Mouse (Mus musculus): ENCODE data around the gene Adora2a. TPM values are rescaled to one million over a fixed set of nuclear protein-coding genes. Genes with fewer than 3 reads are reported as not detected.

The Adora2a gene
- polyA plus RNA-seq, 1 experiment from 2014 or later, result 3.2 TPM

GRCm38 (mm10) chr10:75315756-75316155 is 921 bp upstream of the Adora2a start:
- Histone ChIP-seq H3K27ac (no peak overlapping the region), H3K9ac (no peak overlapping the region), H3K27me3 (peaks cover 45% of the 10 kb centered on the region), H3K4me3 (no peak overlapping the region), H3K4me1 (peaks cover 13% of the 10 kb centered on the region), H3K36me3 (ENCODE audit: poor library complexity, severe bottlenecking) (peaks cover 20% of the 10 kb centered on the region), H3K4me2 (no peak overlapping the region), H3K9me3 (replicated peaks) (no peaks in the 10 kb centered on the region)
- no peak for ATAC-seq
- 81% methylated on average over 8 of the region's 8 CpGs for WGBS

GRCm38 (mm10) chr10:75316472-75316871 is 205 bp upstream of the Adora2a start:
- Histone ChIP-seq H3K9ac (peak overlapping the region; percentile 58), H3K36me3 (ENCODE audit: poor library complexity, severe bottlenecking) (peaks cover 13% of the 10 kb centered on the region), H3K27me3 (peaks cover 45% of the 10 kb centered on the region), H3K27ac (no peak overlapping the region), H3K4me1 (peaks cover 13% of the 10 kb centered on the region), H3K4me3 (peak overlapping the region; percentile 42), H3K4me2 (peak overlapping the region; percentile 66), H3K9me3 (replicated peaks) (no peaks in the 10 kb centered on the region)
- peak; percentile 62 for ATAC-seq
- WGBS, result 12% methylated on average over 8 of the region's 9 CpGs

GRCm38 (mm10) chr10:75316908-75317761 is 458 bp downstream of the Adora2a start:
- peak overlapping the region; percentile 58 for H3K9ac ChIP-seq
- WGBS, result 1% methylated on average over 71 of the region's 81 CpGs

GRCm38 (mm10) chr10:75318206-75318605 is 1.5 kb downstream of the Adora2a start:
- Histone ChIP-seq H3K27ac (no peak overlapping the region), H3K36me3 (ENCODE audit: poor library complexity, severe bottlenecking) (no peaks in the 10 kb centered on the region), H3K4me3 (no peak overlapping the region), H3K9ac (no peak overlapping the region), H3K4me1 (peaks cover 13% of the 10 kb centered on the region), H3K4me2 (no peak overlapping the region; the same call in 1 of the 2 replicates), H3K27me3 (peaks cover 45% of the 10 kb centered on the region), H3K9me3 (replicated peaks) (no peaks in the 10 kb centered on the region)
- WGBS, result 90% methylated on average over 6 of the region's 6 CpGs
- ATAC-seq, result no peak

More at GRCm38 (mm10) chr10:75316908-75317761, 458 bp downstream of the Adora2a start:
- Histone ChIP-seq H3K9me3 (replicated peaks) (no peaks in the 10 kb centered on the region), H3K4me3 (peak overlapping the region; percentile 42), H3K27me3 (peaks cover 45% of the 10 kb centered on the region), H3K4me1 (peaks cover 13% of the 10 kb centered on the region), H3K4me2 (peak overlapping the region; percentile 66), H3K36me3 (ENCODE audit: poor library complexity, severe bottlenecking) (0 out of 2 replicates have a peak, but pooled peaks cover 7% of the 10 kb centered on the region), H3K27ac (no peak overlapping the region)
- peak; percentile 76 for ATAC-seq

GRCm38 (mm10) chr10:75320321-75320720 is 3.6 kb downstream of the Adora2a start:
- Histone ChIP-seq H3K9me3 (replicated peaks) (no peaks in the 10 kb centered on the region), H3K27me3 (peaks cover 42% of the 10 kb centered on the region), H3K4me3 (no peak overlapping the region), H3K9ac (no peak overlapping the region), H3K27ac (no peak overlapping the region), H3K4me1 (peaks cover 13% of the 10 kb centered on the region), H3K4me2 (no peak overlapping the region), H3K36me3 (ENCODE audit: poor library complexity, severe bottlenecking) (no peaks in the 10 kb centered on the region)
- no peak for ATAC-seq
- WGBS, result 69% methylated on average over 4 of the region's 4 CpGs

GRCm38 (mm10) chr10:75322966-75323365 is 6.3 kb downstream of the Adora2a start:
- Histone ChIP-seq H3K4me3 (no peak overlapping the region), H3K9ac (no peak overlapping the region), H3K27me3 (peaks cover 21% of the 10 kb centered on the region), H3K36me3 (ENCODE audit: poor library complexity, severe bottlenecking) (no peaks in the 10 kb centered on the region), H3K27ac (no peak overlapping the region; the same call in 1 of the 2 replicates), H3K4me1 (no peaks in the 10 kb centered on the region), H3K4me2 (no peak overlapping the region), H3K9me3 (replicated peaks) (no peaks in the 10 kb centered on the region)
- WGBS, result 54% methylated on average over 6 of the region's 6 CpGs
- ATAC-seq, result no peak

GRCm38 (mm10) chr10:75323986-75324385 is 7.3 kb downstream of the Adora2a start:
- Histone ChIP-seq H3K4me1 (no peaks in the 10 kb centered on the region), H3K4me3 (no peak overlapping the region), H3K27ac (no peak overlapping the region), H3K9me3 (replicated peaks) (no peaks in the 10 kb centered on the region), H3K9ac (no peak overlapping the region), H3K4me2 (no peak overlapping the region), H3K36me3 (ENCODE audit: poor library complexity, severe bottlenecking) (no peaks in the 10 kb centered on the region), H3K27me3 (peaks cover 11% of the 10 kb centered on the region)
- ATAC-seq, result no peak
- WGBS, result 88% methylated on average over 8 of the region's 8 CpGs

- Histone ChIP-seq H3K9me3 (replicated peaks) (no peaks in the 10 kb centered on the region), H3K4me2 (no peak overlapping the region), H3K27ac (no peak overlapping the region), H3K36me3 (ENCODE audit: poor library complexity, severe bottlenecking) (no peaks in the 10 kb centered on the region), H3K9ac (no peak overlapping the region), H3K4me1 (no peaks in the 10 kb centered on the region), H3K4me3 (no peak overlapping the region), H3K27me3 (peaks cover 7% of the 10 kb centered on the region)
- no peak for ATAC-seq
- WGBS, result 73% methylated on average over 10 of the region's 10 CpGs
Measured at GRCm38 (mm10) chr10:75324391-75324790, 7.7 kb downstream of the Adora2a start.

- Histone ChIP-seq H3K27me3 (no peaks in the 10 kb centered on the region), H3K27ac (no peak overlapping the region), H3K9ac (no peak overlapping the region), H3K9me3 (replicated peaks) (no peaks in the 10 kb centered on the region), H3K4me3 (no peak overlapping the region), H3K4me1 (no peaks in the 10 kb centered on the region), H3K36me3 (ENCODE audit: poor library complexity, severe bottlenecking) (no peaks in the 10 kb centered on the region), H3K4me2 (no peak overlapping the region)
- WGBS, result 96% methylated on average over 23 of the region's 23 CpGs
- ATAC-seq, result no peak
Measured at GRCm38 (mm10) chr10:75325821-75326220, 9.1 kb downstream of the Adora2a start.

GRCm38 (mm10) chr10:75326553-75326952 is 9.9 kb downstream of the Adora2a start:
- ATAC-seq, result no peak
- Histone ChIP-seq H3K9ac (no peak overlapping the region), H3K27me3 (no peaks in the 10 kb centered on the region), H3K27ac (no peak overlapping the region), H3K4me3 (no peak overlapping the region), H3K9me3 (replicated peaks) (no peaks in the 10 kb centered on the region), H3K4me2 (no peak overlapping the region), H3K36me3 (ENCODE audit: poor library complexity, severe bottlenecking) (no peaks in the 10 kb centered on the region), H3K4me1 (no peaks in the 10 kb centered on the region)
- WGBS, result 92% methylated on average over 3 of the region's 3 CpGs

GRCm38 (mm10) chr10:75327081-75327480 is 10.4 kb downstream of the Adora2a start:
- Histone ChIP-seq H3K27ac (no peak overlapping the region), H3K36me3 (ENCODE audit: poor library complexity, severe bottlenecking) (no peaks in the 10 kb centered on the region)
- ATAC-seq, result no peak

GRCm38 (mm10) chr10:75328201-75328704 is 11.6 kb downstream of the Adora2a start:
- Histone ChIP-seq H3K4me2 (no peak overlapping the region), H3K4me3 (no peak overlapping the region), H3K36me3 (ENCODE audit: poor library complexity, severe bottlenecking) (no peaks in the 10 kb centered on the region), H3K9me3 (replicated peaks) (no peaks in the 10 kb centered on the region), H3K27me3 (no peaks in the 10 kb centered on the region), H3K4me1 (no peaks in the 10 kb centered on the region), H3K27ac (no peak overlapping the region), H3K9ac (no peak overlapping the region)
- ATAC-seq, result no peak
- 55% methylated on average over 4 of the region's 4 CpGs for WGBS

More at GRCm38 (mm10) chr10:75327081-75327480, 10.4 kb downstream of the Adora2a start:
- no peaks in the 10 kb centered on the region for H3K9me3 ChIP-seq (replicated peaks)
- H3K4me1 ChIP-seq, result no peaks in the 10 kb centered on the region
- WGBS, result 82% methylated on average over 11 of the region's 11 CpGs
- H3K4me3 ChIP-seq, result no peak overlapping the region
- no peaks in the 10 kb centered on the region for H3K27me3 ChIP-seq
- no peak overlapping the region for H3K4me2 ChIP-seq
- no peak overlapping the region for H3K9ac ChIP-seq
